Mouse (Mus musculus) left cerebral cortex, postnatal 4 days (tissue): ENCODE results near the gene Timp3. TPM values are rescaled to one million over a fixed set of nuclear protein-coding genes. Genes with fewer than 3 reads are reported as not detected.
"Not testable (repeated sequence)": the region's sequence is repeated elsewhere in the genome, so short reads cannot be mapped to it uniquely, and the experiment has no call there.

Source experiments
- DNase-seq: peaks from one replicate; pipeline ENCODE4 v3.0.0-alpha.2; 2022
- intact Hi-C: fragments of 180-260 bp; cut with DNase I; formaldehyde crosslinking; loops from one replicate; pipeline ENCODE4 v1.15.1; 2025
- total RNA-seq, 2 experiments: library from RNA; stranded (reverse); gene quantifications; 2 replicates each; pipeline ENCODE4 v1.2.3; 2021

The Timp3 gene
- total RNA-seq, 2 experiments from 2014 or later, result 40.2 to 42.6 TPM

GRCm38 (mm10) chr10:86343931-86344330, 43.8 kb downstream of the Timp3 start:
- intact Hi-C loops, result no loop called here
- no peak for DNase-seq

- no peak for DNase-seq
- intact Hi-C loops, result no loop called here
Measured at GRCm38 (mm10) chr10:86344654-86345053, 44.5 kb downstream of the Timp3 start.

- intact Hi-C loops, result no loop called here
- DNase-seq, result no peak
Measured at GRCm38 (mm10) chr10:86345645-86346044, 45.5 kb downstream of the Timp3 start.

- no peak for DNase-seq
- intact Hi-C loops, result no loop called here
Measured at GRCm38 (mm10) chr10:86346235-86346840, 46.2 kb downstream of the Timp3 start.

- intact Hi-C loops, result no loop called here
- DNase-seq, result no peak
Measured at GRCm38 (mm10) chr10:86351287-86351686, 51.1 kb downstream of the Timp3 start.

GRCm38 (mm10) chr10:86352521-86352920, 52.3 kb downstream of the Timp3 start:
- intact Hi-C loops, result no loop called here
- no peak for DNase-seq

- intact Hi-C loops, result no loop called here
Measured at GRCm38 (mm10) chr10:86356819-86357563, 56.8 kb downstream of the Timp3 start.

GRCm38 (mm10) chr10:86358307-86358975, 58.3 kb downstream of the Timp3 start:
- intact Hi-C loops, result no loop called here
- DNase-seq, result peak; percentile 64

More at GRCm38 (mm10) chr10:86356819-86357563, 56.8 kb downstream of the Timp3 start:
- DNase-seq, result peak; percentile 42

- intact Hi-C loops, result no loop called here
- peak; percentile 58 for DNase-seq
Measured at GRCm38 (mm10) chr10:86359208-86359607, 59.0 kb downstream of the Timp3 start.

- intact Hi-C loops, result no loop called here
Measured at GRCm38 (mm10) chr10:86359699-86360098, 59.5 kb downstream of the Timp3 start.

GRCm38 (mm10) chr10:86363669-86364309, 63.6 kb downstream of the Timp3 start:
- no peak for DNase-seq
- intact Hi-C loops, result no loop called here

More at GRCm38 (mm10) chr10:86359699-86360098, 59.5 kb downstream of the Timp3 start:
- peak; percentile 85 for DNase-seq

GRCm38 (mm10) chr10:86365632-86366092, 65.5 kb downstream of the Timp3 start:
- intact Hi-C loops, result no loop called here
- peak; percentile 39 for DNase-seq

GRCm38 (mm10) chr10:86367346-86367745, 67.2 kb downstream of the Timp3 start:
- DNase-seq, result no peak
- intact Hi-C loops, result no loop called here

GRCm38 (mm10) chr10:86368811-86369210, 68.6 kb downstream of the Timp3 start:
- intact Hi-C loops, result no loop called here
- no peak for DNase-seq

- DNase-seq, result no peak
- intact Hi-C loops, result no loop called here
Measured at GRCm38 (mm10) chr10:86369346-86369745, 69.2 kb downstream of the Timp3 start.

GRCm38 (mm10) chr10:86371561-86371960, 71.4 kb downstream of the Timp3 start:
- no peak for DNase-seq
- intact Hi-C loops, result no loop called here

- intact Hi-C loops, result no loop called here
- DNase-seq, result no peak
Measured at GRCm38 (mm10) chr10:86374061-86374460, 73.9 kb downstream of the Timp3 start.

GRCm38 (mm10) chr10:86375903-86376302, 75.7 kb downstream of the Timp3 start:
- peak; percentile 77 for DNase-seq
- intact Hi-C loops, result no loop called here

GRCm38 (mm10) chr10:86376392-86377185, 76.4 kb downstream of the Timp3 start:
- peak; percentile 28 for DNase-seq
- intact Hi-C loops, result no loop called here

GRCm38 (mm10) chr10:86378803-86379202, 78.6 kb downstream of the Timp3 start:
- DNase-seq, intact Hi-C loops: not testable (repeated sequence)
